Mouse (Mus musculus) MEL (cell line): ENCODE measurements around the gene Nsg1.

Experiments
- CHD2 ChIP-seq: IDR thresholded peaks from 2 replicates; pipeline ENCODE4 v1.6.1; 2011; ENCODE audit warnings: low read length, improper control_type of control experiment
- CTCF ChIP-seq, 3 experiments: IDR thresholded peaks in 2 of 3; conservative IDR thresholded peaks in 1 of 3; 2 replicates each; pipeline ENCODE4 v1.5.1; 2011 to 2012; ENCODE audit warnings: low read length in 3 of 3, low read depth in 2 of 3, mild to moderate bottlenecking in 2 of 3, improper control_type of control experiment in 1 of 3, inconsistent platforms in 1 of 3, mixed read lengths in 1 of 3, moderate library complexity in 1 of 3; ENCODE audit not compliant: control insufficient read depth in 1 of 3, insufficient read depth in 1 of 3, poor library complexity in 1 of 3, severe bottlenecking in 1 of 3
- EP300 ChIP-seq, 2 experiments: IDR thresholded peaks; 2 replicates each; pipeline ENCODE4 v1.6.1; 2011; ENCODE audit warnings: improper control_type of control experiment in 2 of 2, low read length in 2 of 2, low read depth in 1 of 2, mild to moderate bottlenecking in 1 of 2
- GATA1 ChIP-seq: IDR thresholded peaks from 2 replicates; pipeline ENCODE4 v1.6.1; 2011; ENCODE audit warnings: low read depth, low read length, improper control_type of control experiment
- TBP ChIP-seq: IDR thresholded peaks from 2 replicates; pipeline ENCODE4 v1.8.0; 2011; ENCODE audit warnings: low read depth, low read length, improper control_type of control experiment

GRCm38 (mm10) chr5:38119268-38119667 lies 40.4 kb downstream of the Nsg1 start:
- TF ChIP-seq GATA1, result no peak
- no peak for TF ChIP-seq TBP
- TF ChIP-seq CTCF (IDR thresholded peaks at IDR 0.05 in 2 of 3, conservative IDR thresholded peaks at IDR 0.05 in 1 of 3; ENCODE audit: control insufficient read depth in 1 of 3, insufficient read depth in 1 of 3, low read depth in 2 of 3, low read length in 3 of 3, poor library complexity in 1 of 3, severe bottlenecking in 1 of 3), result no peak
- TF ChIP-seq EP300 (IDR thresholded peaks at IDR 0.05; ENCODE audit: low read depth in 1 of 2, low read length in 2 of 2), result no peak
- no peak for TF ChIP-seq CHD2
